Mouse (Mus musculus): ENCODE measurements at regions not wholly inside any gene's neighbourhood (a gene's known extent, or its start where the extent isn't known, plus 50 kb on each side); places are given as distances from the start of the nearest gene placed in this dataset.

DNA sequence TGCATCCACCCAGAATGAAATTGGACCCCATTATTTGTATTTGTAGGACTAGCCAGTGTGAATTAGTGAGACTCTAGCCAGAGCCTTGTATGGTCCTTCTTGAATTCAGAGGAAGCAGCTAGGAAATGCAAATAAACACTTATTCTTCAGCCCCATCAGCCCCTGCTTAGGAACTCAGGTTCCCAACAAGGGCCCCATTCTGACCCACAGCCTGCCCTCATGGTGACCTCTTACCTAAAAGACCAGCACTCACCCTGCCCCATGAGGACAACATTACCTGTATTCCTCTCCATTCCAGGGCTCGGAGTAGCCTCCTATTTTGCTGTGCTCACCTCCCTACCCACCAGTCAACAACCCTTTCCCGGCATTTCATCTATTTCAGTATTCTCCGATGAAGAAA is 283.6 kb upstream of the Noct start:
- no peak for TF ChIP-seq HCFC1 (IDR thresholded peaks at IDR 0.05; ENCODE audit: borderline replicate concordance, insufficient read depth, low read length)
- no peak for TF ChIP-seq ZNF384 (IDR thresholded peaks at IDR 0.05; ENCODE audit: low read depth, low read length)
- TF ChIP-seq CHD2 (IDR thresholded peaks at IDR 0.05; ENCODE audit: low read depth, low read length) = no peak

All from ES-E14 (cell line).